Mouse (Mus musculus): ENCODE results near the gene Ptpn6.

Gene Ptpn6

DNA sequence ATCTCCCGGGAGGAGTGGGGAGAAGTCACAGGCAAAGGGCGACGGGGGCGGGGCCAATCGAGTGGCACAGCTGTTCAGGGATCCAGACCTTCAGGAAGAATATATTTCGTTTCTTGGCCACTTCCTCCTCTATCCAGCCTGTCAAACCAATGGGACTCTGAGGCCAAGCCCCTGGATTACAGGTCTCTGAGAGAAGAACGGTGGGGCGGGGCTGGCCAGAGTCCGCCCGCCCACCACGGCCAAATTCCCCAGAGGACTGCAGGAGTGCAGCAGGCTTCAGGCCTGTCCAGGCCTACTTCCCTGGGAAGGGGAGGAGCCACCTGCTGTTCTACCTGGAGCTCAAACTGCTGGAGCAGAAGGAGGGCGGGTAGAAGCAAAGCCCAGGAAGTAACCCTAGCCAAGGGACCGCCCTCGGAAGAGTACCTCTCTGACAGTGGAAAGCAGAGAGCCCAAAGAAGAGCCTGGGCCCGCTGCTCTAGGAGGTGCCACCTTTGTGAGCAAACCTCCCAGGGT lies at the start of gene Ptpn6:
Ptpn6 (minus strand) TSS at position 204 of the 513 bp plus-strand sequence.
- DNase-seq (ENCODE audit: low read depth, low spot score): no peak

DNA sequence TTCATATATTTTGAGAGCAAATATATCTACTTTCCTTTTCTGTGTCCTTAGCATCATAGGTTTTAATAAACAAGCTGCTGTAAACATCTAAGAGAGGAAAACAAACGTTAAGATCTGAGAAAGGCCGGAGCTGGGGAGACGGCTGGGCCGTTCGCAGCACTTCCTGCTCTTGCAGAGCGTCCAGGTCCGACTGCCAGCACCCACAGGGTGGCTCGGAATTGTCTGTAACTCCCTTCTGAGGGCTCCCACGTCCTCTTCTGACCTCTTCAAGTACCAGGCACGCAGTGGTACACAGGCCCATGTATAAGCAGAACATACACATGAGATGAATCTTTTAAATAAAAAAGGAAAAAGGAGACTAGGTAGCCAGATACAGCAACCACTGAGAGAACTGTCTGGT lies 49.2 kb upstream of the Ptpn6 start:
- DNase-seq (ENCODE audit: low read depth, low spot score): no peak

DNA sequence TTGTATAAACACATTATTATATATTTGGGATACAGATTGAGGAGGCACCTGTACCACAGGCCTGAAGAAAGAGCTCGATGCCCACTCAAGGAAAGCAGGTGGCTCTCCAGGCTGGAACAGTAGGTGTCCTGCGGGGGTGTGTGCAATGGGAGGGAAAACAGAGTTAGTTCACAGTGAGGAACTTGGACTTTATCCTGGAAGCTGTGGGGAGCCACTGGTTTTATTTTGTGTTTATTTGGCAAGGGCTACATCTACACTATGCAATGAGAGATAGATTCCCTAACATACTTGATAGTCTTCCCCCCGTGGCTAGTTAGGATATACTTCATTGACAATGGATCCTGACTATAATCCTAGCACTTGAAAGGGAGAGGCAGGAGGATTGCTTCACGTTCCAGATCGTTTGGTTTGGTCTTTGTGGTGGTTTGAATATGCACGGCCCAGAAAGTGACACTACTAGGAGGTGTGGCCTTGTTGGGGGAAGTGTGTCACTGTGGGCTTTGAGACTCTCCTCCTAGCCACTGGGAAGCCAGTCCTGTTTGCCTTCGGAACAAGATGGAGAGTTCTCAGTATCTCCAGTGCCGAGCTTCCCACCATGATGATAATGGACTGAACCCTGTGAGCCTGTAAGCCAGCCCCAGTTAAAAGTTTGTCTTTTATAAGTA lies 48.4 kb upstream of the Ptpn6 start:
- no peak for DNase-seq (ENCODE audit: low read depth, low spot score)

- peak; percentile 76 for DNase-seq (ENCODE audit: low read depth, low spot score)
These were observed 43.9 kb upstream of the Ptpn6 start for GRCm38 (mm10) chr6:124782436-124782835.

DNA sequence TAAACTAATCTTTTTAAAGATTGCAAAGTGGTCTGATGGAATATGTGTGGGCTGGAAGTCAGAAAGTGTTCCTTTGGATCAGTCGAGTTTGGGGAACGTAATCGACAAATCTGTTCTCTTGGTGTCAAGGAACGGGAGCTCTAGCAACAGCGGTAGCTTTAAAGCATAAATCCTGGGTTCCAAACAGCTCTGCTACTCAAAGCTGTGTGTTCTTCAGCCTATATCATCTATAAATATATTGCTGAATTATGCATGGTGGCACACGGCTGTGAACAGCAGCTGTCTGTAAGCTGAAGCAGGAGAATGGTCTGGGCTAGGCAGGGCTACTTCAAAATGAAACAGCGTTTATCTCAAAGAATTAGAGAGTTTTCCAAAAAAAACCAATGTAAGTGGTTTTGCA lies 42.4 kb upstream of the Ptpn6 start:
- no peak for DNase-seq (ENCODE audit: low read depth, low spot score)

GRCm38 (mm10) chr6:124779984-124780416 lies 41.5 kb upstream of the Ptpn6 start:
- DNase-seq (ENCODE audit: low read depth, low spot score): no peak

- no peak for DNase-seq (ENCODE audit: low read depth, low spot score)
These were observed 40.9 kb upstream of the Ptpn6 start, which contains the start of gene Lrrc23 for GRCm38 (mm10) chr6:124779222-124779983. Lrrc23 (minus strand) TSS chr6:124779727.

- DNase-seq (ENCODE audit: low read depth, low spot score): no peak
These were observed 32.0 kb upstream of the Ptpn6 start for GRCm38 (mm10) chr6:124770511-124770910.

DNA sequence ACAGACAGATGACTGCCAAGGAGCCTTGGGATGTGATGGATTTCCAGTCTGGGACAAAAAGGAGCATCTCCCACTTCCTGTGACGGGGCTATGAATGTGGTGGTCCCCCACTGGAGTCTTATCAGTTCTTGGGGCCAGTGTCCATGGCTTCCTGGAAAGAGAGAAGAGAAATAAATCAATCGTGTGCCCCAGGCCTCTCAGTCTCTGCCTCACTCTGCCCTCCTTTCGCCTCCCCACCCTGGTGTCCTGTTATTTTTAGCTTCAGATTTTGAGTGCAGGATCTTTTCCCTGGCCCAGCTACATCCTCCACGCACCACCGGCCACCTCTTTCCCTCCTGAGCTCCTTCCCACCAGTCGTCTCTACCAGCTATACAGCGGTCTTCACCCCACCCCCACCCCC lies 31.5 kb upstream of the Ptpn6 start:
- DNase-seq (ENCODE audit: low read depth, low spot score): peak; percentile 26

GRCm38 (mm10) chr6:124769101-124769765 lies 30.7 kb upstream of the Ptpn6 start, which contains the start of gene Eno2:
Eno2 (minus strand) TSS chr6:124769673.
- peak; percentile 91 for DNase-seq (ENCODE audit: low read depth, low spot score)

DNA sequence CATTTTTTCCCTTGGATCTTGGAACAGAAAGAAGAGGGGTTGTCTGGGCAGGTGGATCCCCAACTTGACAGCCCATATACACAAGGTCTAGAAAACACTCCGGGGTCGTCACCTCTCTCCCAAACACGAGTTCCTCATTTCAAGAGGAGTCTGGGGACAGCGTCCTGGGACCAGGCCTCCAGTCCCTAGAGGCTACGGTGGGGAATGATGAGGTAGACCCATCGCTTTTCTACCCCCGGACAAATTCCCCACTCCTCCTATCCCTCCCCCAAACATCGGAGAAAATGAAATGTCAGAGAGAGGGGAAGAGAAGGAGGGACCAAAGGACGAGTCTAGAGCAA lies 30.2 kb upstream of the Ptpn6 start:
- DNase-seq (ENCODE audit: low read depth, low spot score): no peak

- peak; percentile 75 for DNase-seq (ENCODE audit: low read depth, low spot score)
These were observed 29.6 kb upstream of the Ptpn6 start for GRCm38 (mm10) chr6:124767920-124768703.

DNA sequence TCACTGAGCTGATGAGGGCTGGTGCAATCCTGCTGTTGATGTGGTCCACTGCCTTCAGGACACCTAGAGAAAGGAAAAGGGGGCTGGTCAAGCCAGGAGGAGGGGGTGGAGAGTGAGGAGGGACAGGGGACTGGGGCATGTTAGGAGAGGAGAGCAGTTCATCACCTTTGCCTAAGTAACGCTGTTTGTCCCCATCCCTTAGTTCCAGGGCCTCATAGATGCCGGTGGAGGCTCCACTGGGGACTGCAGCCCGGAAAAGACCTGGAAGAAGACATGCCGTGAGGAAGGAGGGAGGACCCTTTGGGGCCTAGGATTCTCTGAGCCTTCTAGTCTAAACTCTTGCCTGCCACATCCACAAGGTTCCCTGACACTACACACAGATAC lies 29.0 kb upstream of the Ptpn6 start:
- DNase-seq (ENCODE audit: low read depth, low spot score): no peak

DNA sequence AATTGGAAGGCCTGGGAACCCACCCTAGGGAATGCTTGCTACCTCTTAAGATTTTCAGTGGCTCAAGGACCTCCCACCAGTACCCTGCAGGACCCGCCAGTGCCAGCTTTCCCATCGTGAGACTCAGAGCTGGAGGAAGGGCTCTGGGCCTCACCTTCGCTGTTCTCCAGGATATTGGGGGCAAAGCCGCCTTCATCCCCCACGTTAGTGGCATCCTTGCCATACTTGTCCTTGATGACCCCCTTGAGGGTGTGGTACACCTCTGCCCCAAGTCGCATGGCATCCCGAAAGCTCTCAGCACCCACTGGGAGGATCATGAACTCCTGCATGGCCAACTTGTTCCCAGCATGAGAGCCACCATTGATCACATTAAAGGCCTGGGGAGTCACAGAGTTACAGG lies 27.4 kb upstream of the Ptpn6 start:
- DNase-seq (ENCODE audit: low read depth, low spot score): no peak

GRCm38 (mm10) chr6:124759259-124759658 lies 20.7 kb upstream of the Ptpn6 start:
- DNase-seq (ENCODE audit: low read depth, low spot score): peak; percentile 90

DNA sequence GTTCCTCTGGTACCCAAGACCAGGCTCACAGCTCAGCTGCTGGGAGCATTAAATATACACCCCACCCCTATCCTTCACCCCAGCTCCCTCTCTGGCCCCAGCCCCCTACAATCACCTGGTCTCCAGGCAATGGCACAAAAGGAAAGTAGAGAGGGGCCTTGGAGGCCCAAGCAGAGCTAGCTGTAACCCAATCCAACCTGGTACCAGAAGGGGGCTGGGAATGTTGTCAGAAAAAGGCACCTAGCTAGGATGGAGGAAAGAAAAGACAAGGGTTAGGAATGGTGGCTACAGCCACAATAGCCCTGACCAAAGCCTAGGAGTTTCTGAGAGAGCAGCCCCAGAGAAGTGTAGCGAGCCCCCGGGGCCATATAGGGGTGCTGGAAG lies 20.3 kb upstream of the Ptpn6 start:
- DNase-seq (ENCODE audit: low read depth, low spot score): no peak

DNA sequence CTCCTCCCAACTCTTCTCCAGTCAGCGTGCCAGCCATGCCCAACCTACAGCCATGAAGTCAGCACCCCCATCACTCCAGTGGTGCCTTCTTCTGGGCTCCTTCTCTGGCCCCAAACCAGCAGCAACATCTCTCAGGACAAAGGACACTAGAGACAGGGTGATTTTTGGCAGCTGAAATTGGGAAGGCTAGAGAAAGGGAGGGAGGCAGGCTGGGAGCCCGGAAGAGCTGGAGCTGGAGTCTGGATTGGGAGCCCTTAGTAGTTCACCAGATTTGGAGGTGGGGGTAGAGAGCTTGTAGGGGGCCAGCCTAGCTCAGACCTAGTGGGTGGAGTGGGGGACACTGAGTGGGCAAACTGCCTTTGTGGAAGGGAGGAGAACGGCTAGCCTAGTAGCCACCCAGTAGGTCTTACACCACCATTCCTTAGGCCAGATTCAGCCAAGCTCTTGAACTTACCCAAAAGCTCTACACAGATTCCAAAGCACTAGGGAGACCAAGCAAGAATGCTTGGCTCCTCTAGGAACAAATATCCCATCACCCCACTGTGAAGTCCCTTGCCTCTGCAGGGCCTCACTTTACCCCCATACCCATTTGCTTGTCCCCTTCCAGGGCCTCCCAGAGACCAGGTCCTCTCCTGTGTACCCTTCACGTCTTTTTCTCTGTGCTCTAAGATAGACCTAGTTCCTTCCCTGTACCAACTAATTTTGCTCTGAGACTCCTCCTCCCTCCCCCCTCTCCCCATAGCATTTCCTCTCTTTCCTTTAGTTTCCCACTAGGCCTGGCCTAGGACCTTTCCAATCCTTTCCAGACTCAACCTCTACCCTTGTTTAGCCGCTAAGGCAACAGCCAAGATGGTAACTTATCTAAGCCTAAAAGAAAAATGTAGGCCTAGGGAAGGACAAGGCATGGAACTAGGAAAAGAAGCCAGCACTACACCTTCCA lies 19.7 kb upstream of the Ptpn6 start:
- DNase-seq (ENCODE audit: low read depth, low spot score): peak; percentile 38

GRCm38 (mm10) chr6:124757351-124757880 lies 18.9 kb upstream of the Ptpn6 start:
- peak; percentile 48 for DNase-seq (ENCODE audit: low read depth, low spot score)

- DNase-seq (ENCODE audit: low read depth, low spot score): peak; percentile 77
These were observed 18.3 kb upstream of the Ptpn6 start for GRCm38 (mm10) chr6:124756652-124757350.

Measured in A20 (cell line).